Mouse (Mus musculus) lung, adult 2 months (tissue): ENCODE measurements around the gene Prss12.

Experiments
- CTCF ChIP-seq: fragments of 200-500 bp; IDR thresholded peaks from 2 replicates; pipeline ENCODE4 v1.5.1; 2011; ENCODE audit warnings: mild to moderate bottlenecking, low read length, control low read depth; ENCODE audit not compliant: insufficient read depth
- POLR2A ChIP-seq: fragments of 200-500 bp; IDR thresholded peaks from 2 replicates; pipeline ENCODE4 v1.6.1; 2011; ENCODE audit warnings: low read depth, mild to moderate bottlenecking, control low read depth, low read length, borderline replicate concordance; ENCODE audit errors: extremely low read depth

- TF ChIP-seq POLR2A (no peak), CTCF (no peak)
Measured at GRCm38 (mm10) chr3:123537279-123537678, 90.6 kb downstream of the Prss12 start.
